Mouse (Mus musculus) T-helper 17 cell (primary cell): ENCODE data around the gene Tspan5.

Source experiments
- in situ Hi-C, 2 experiments: fragments of 300-600 bp; cut with MboI, MseI; formaldehyde crosslinking; loops; 1 replicate in 1 of 2; 2 replicates in 1 of 2; pipeline ENCODE4 v1.15.1; 2025; ENCODE audit warnings: high pct_unique_total_duplicates in 2 of 2

Gene Tspan5

GRCm38 (mm10) chr3:138868409-138868808, 126.4 kb downstream of the Tspan5 start:
- in situ Hi-C loops = no loop called here

- in situ Hi-C loops = no loop called here
Measured at GRCm38 (mm10) chr3:138875282-138875681, 133.3 kb downstream of the Tspan5 start.

- in situ Hi-C loops = no loop called here
Measured at GRCm38 (mm10) chr3:138875936-138876335, 133.9 kb downstream of the Tspan5 start.

GRCm38 (mm10) chr3:138876418-138876817, 134.4 kb downstream of the Tspan5 start:
- in situ Hi-C loops = no loop called here

GRCm38 (mm10) chr3:138876931-138877361, 135.0 kb downstream of the Tspan5 start:
- in situ Hi-C loops = no loop called here

GRCm38 (mm10) chr3:138877741-138878140, 135.7 kb downstream of the Tspan5 start:
- in situ Hi-C loops = no loop called here

GRCm38 (mm10) chr3:138880999-138881724, 139.2 kb downstream of the Tspan5 start:
- in situ Hi-C loops = no loop called here

GRCm38 (mm10) chr3:138881725-138882347, 139.8 kb downstream of the Tspan5 start:
- in situ Hi-C loops = no loop called here

GRCm38 (mm10) chr3:138886121-138886520, 144.1 kb downstream of the Tspan5 start:
- in situ Hi-C loops = no loop called here

GRCm38 (mm10) chr3:138889214-138889613, 147.2 kb downstream of the Tspan5 start:
- in situ Hi-C loops = no loop called here

GRCm38 (mm10) chr3:138889769-138890295, 147.8 kb downstream of the Tspan5 start:
- in situ Hi-C loops = loop anchor here in 1 of 2 experiments (5.0 kb wide), 1 partner anchor 43 kb away; no protein-coding TSS in a partner anchor

GRCm38 (mm10) chr3:138893520-138893919, 151.5 kb downstream of the Tspan5 start:
- in situ Hi-C loops = loop anchor here in 1 of 2 experiments (5.0 kb wide), 1 partner anchor 46 kb away; no protein-coding TSS in a partner anchor

GRCm38 (mm10) chr3:138897500-138897899, 155.5 kb downstream of the Tspan5 start:
- in situ Hi-C loops = no loop called here

- in situ Hi-C loops = no loop called here
Measured at GRCm38 (mm10) chr3:138898055-138898454, 156.1 kb downstream of the Tspan5 start.

GRCm38 (mm10) chr3:138900571-138901141, 158.7 kb downstream of the Tspan5 start:
- in situ Hi-C loops = no loop called here

GRCm38 (mm10) chr3:138905678-138906077, 163.7 kb downstream of the Tspan5 start:
- in situ Hi-C loops = no loop called here

GRCm38 (mm10) chr3:138906112-138906880, 164.3 kb downstream of the Tspan5 start:
- in situ Hi-C loops = no loop called here

GRCm38 (mm10) chr3:138909313-138909712, 167.3 kb downstream of the Tspan5 start:
- in situ Hi-C loops = no loop called here

GRCm38 (mm10) chr3:138912504-138912903, 170.5 kb downstream of the Tspan5 start:
- in situ Hi-C loops = no loop called here

GRCm38 (mm10) chr3:138914626-138915288, 172.8 kb downstream of the Tspan5 start:
- in situ Hi-C loops = loop anchor here (5.0 kb wide), 1 partner anchor 272 kb away; no protein-coding TSS in a partner anchor

- in situ Hi-C loops = loop anchor here (5.0 kb wide), 1 partner anchor 274 kb away; no protein-coding TSS in a partner anchor
Measured at GRCm38 (mm10) chr3:138916591-138916990, 174.6 kb downstream of the Tspan5 start.
